7 mouse cellular contexts compared by ENCODE assay signal in genomic region chr4:126967241-126967863, GRCm38 (mm10). TPM values are rescaled to one million over a fixed set of nuclear protein-coding genes. Genes with fewer than 3 reads are reported as not detected.
DNase-seq lines count a peak whose midpoint lies in the region; ATAC-seq and TF ChIP-seq lines count a peak whose summit lies in the region.

No protein-coding gene starts in this region.

- WGBS in embryonic facial prominence, embryonic 12.5 days, result 2% methylated on average over 33 of the region's 53 CpGs
- under 1% methylated on average over 21 of the region's 53 CpGs for WGBS in heart, embryonic 16.5 days
- WGBS in spleen, adult 2 months, result under 1% methylated on average over 29 of the region's 53 CpGs

- no peak for TF ChIP-seq CTCF in spleen, adult 2 months (IDR thresholded peaks at IDR 0.05; ENCODE audit: extremely low read depth, insufficient read depth, insufficient read length, insufficient replicate concordance)

- H3K4me2 ChIP-seq in embryonic facial prominence, embryonic 12.5 days (replicated peaks), result peak overlapping the region; percentile 75
- peak overlapping the region; percentile 75 for H3K4me2 ChIP-seq in heart, embryonic 16.5 days (ENCODE audit: low read depth, low read length)

- no peak for TF ChIP-seq POLR2A in spleen, adult 2 months (IDR thresholded peaks at IDR 0.05; ENCODE audit: low read depth, low read length)

- no peaks in the 10 kb centered on the region for H3K36me3 ChIP-seq in embryonic facial prominence, embryonic 12.5 days
- H3K36me3 ChIP-seq in heart, embryonic 16.5 days (ENCODE audit: control insufficient read depth, insufficient read depth), result no peaks in the 10 kb centered on the region
- no peaks in the 10 kb centered on the region for H3K36me3 ChIP-seq in spleen, adult 2 months (ENCODE audit: control insufficient read depth, insufficient read depth, low read length)

- peak overlapping the region; percentile 99 for H3K27ac ChIP-seq in embryonic facial prominence, embryonic 12.5 days
- peak overlapping the region; percentile 90 for H3K27ac ChIP-seq in heart, embryonic 16.5 days (ENCODE audit: low read length)
- H3K27ac ChIP-seq in spleen, adult 2 months (ENCODE audit: insufficient read depth, low read length), result peak overlapping the region; percentile 58

- ATAC-seq in embryonic facial prominence, embryonic 12.5 days (ENCODE audit: insufficient number of reproducible peaks, insufficient read depth, low FRiP score, low TSS enrichment), result peak; percentile 58
- ATAC-seq in heart, embryonic 16.5 days (replicated peaks; ENCODE audit: extremely low read depth, insufficient read depth, low FRiP score), result peak; percentile 39

- peak overlapping the region; percentile 99 for H3K9ac ChIP-seq in embryonic facial prominence, embryonic 12.5 days
- H3K9ac ChIP-seq in heart, embryonic 16.5 days (ENCODE audit: low read length), result peak overlapping the region; percentile 99

- peak overlapping the region; percentile 97 for H3K4me3 ChIP-seq in embryonic facial prominence, embryonic 12.5 days
- H3K4me3 ChIP-seq in heart, embryonic 16.5 days (ENCODE audit: low read length), result peak overlapping the region; percentile 94
- peak overlapping the region; percentile 74 for H3K4me3 ChIP-seq in spleen, adult 2 months (ENCODE audit: extremely low read depth, insufficient read depth, insufficient read length)

- H3K9me3 ChIP-seq in embryonic facial prominence, embryonic 12.5 days, result no peaks in the 10 kb centered on the region
- H3K9me3 ChIP-seq in heart, embryonic 16.5 days (replicated peaks; ENCODE audit: control insufficient read depth, low read length), result no peaks in the 10 kb centered on the region

- 0 out of 2 replicates have a peak, but pooled peaks cover 3% of the 10 kb centered on the region for H3K4me1 ChIP-seq in embryonic facial prominence, embryonic 12.5 days
- H3K4me1 ChIP-seq in heart, embryonic 16.5 days (ENCODE audit: control insufficient read depth, insufficient read depth, low read length), result peaks cover 4% of the 10 kb centered on the region; the same call in 1 of the 2 replicates
- no peaks in the 10 kb centered on the region for H3K4me1 ChIP-seq in spleen, adult 2 months (ENCODE audit: control insufficient read depth, insufficient read depth, insufficient read length)

- DNase-seq in ES-CJ7 (ENCODE audit: low read depth, low spot score), result peak; percentile 75
- peak; percentile 64 for DNase-seq in adrenal gland, adult 2 months
- DNase-seq in kidney, postnatal 36 days, result peak; percentile 15 to 40
- peak; percentile 30 to 38 for DNase-seq in lung, postnatal 4 days
- DNase-seq in spleen, adult 2 months (ENCODE audit: low read depth in 1 of 2, low spot score in 2 of 2), result no peak

- no peaks in the 10 kb centered on the region for H3K27me3 ChIP-seq in embryonic facial prominence, embryonic 12.5 days
- H3K27me3 ChIP-seq in heart, embryonic 16.5 days (ENCODE audit: control insufficient read depth, insufficient read depth, low read length), result no peaks in the 10 kb centered on the region
- no peaks in the 10 kb centered on the region for H3K27me3 ChIP-seq in spleen, adult 2 months (ENCODE audit: control insufficient read depth, insufficient read depth, low read length)

RNA-seq across cellular contexts. Expression of gene Zmym4, which starts 0.6 kb away (rescaled TPM):
- 10 to 100 TPM; 32.9 to 38.5 TPM for total RNA-seq in adrenal gland, adult 2 months (2021)
- polyA plus RNA-seq in adrenal gland, adult 2 months (2012; rRNA removed), result 2.9 and 3.4 TPM in 2 replicates
- polyA plus RNA-seq in embryonic facial prominence, embryonic 12.5 days (2016; fragmentation: Nextera tagmentation; extraction: Ambion mirVana), result 35.2 and 36.4 TPM in 2 replicates
- polyA plus RNA-seq in heart, embryonic 16.5 days (2015; fragmentation: Nextera tagmentation; extraction: Ambion mirVana), result 9.4 and 12.3 TPM in 2 replicates
- polyA plus RNA-seq in spleen, adult 2 months (2012; rRNA removed), result 2.5 TPM in 2 replicates

RNA-seq across cellular contexts. Expression of gene Sfpq, which starts 53.8 kb away (rescaled TPM):
- total RNA-seq in adrenal gland, adult 2 months (2021), result 100 to 1,000 TPM; 122 to 268 TPM
- polyA plus RNA-seq in adrenal gland, adult 2 months (2012; rRNA removed), result 67.9 and 79.2 TPM in 2 replicates
- 168 and 187 TPM in 2 replicates for polyA plus RNA-seq in embryonic facial prominence, embryonic 12.5 days (2016; fragmentation: Nextera tagmentation; extraction: Ambion mirVana)
- 34.4 and 38.4 TPM in 2 replicates for polyA plus RNA-seq in heart, embryonic 16.5 days (2015; fragmentation: Nextera tagmentation; extraction: Ambion mirVana)
- polyA plus RNA-seq in spleen, adult 2 months (2012; rRNA removed), result 51.4 and 71.4 TPM in 2 replicates

Comparison
In these comparisons a context has a peak if more than half of its experiments do, and no peak if none do; other contexts are left out.
1. DNase-seq: peak in ES-CJ7 (single experiment), adrenal gland, adult 2 months (single experiment), kidney, postnatal 36 days (2 of 2) and lung, postnatal 4 days (2 of 2); none in spleen, adult 2 months (0 of 2).
2. Peak in every context shown above with its lines, with median percentiles within 50 percentile points of each other: H3K27ac ChIP-seq and H3K4me3 ChIP-seq.